Mouse (Mus musculus) hindbrain, embryonic 10.5 days (tissue): ENCODE measurements around the gene Dhdh. TPM values are rescaled to one million over a fixed set of nuclear protein-coding genes. Genes with fewer than 3 reads are reported as not detected.

Experiments
- DNase-seq: peaks from one replicate; pipeline ENCODE4 v3.0.0-alpha.2; 2017; ENCODE audit warnings: low spot score
- H3K27ac ChIP-seq: fragments of 300-500 bp; sonication (generic); 2 replicates; pipeline ENCODE4 v1.5.1; 2016; ENCODE audit warnings: mild to moderate bottlenecking, moderate library complexity
- H3K27me3 ChIP-seq: fragments of 300-500 bp; sonication (generic); 2 replicates; pipeline ENCODE4 v1.6.1; 2016; ENCODE audit warnings: mild to moderate bottlenecking; ENCODE audit not compliant: poor library complexity, insufficient read depth, severe bottlenecking
- H3K36me3 ChIP-seq: fragments of 300-500 bp; sonication (generic); 2 replicates; pipeline ENCODE4 v1.6.1; 2016; ENCODE audit warnings: mild to moderate bottlenecking, moderate library complexity
- H3K4me1 ChIP-seq: fragments of 300-500 bp; sonication (generic); replicated peaks from 2 replicates; pipeline ENCODE4 v1.6.1; 2016; ENCODE audit warnings: mild to moderate bottlenecking
- H3K4me3 ChIP-seq: fragments of 300-500 bp; sonication (generic); 2 replicates; pipeline ENCODE4 v1.5.1; 2016; ENCODE audit warnings: mild to moderate bottlenecking, moderate library complexity
- H3K9me3 ChIP-seq: fragments of 300-500 bp; sonication (generic); 2 replicates; pipeline ENCODE4 v1.6.1; 2016; ENCODE audit warnings: mild to moderate bottlenecking, moderate library complexity
- WGBS: fragments of 180-500 bp; shearing (Covaris S2); methylation state at CpG from one replicate; pipeline ENCODE4 v1.1.7; 2016; 5-methylcytosine and 5-hydroxymethylcytosine counted together
- polyA plus RNA-seq: library from polyadenylated mRNA; unstranded; fragments of >200 nt; fragmentation: Nextera tagmentation; extraction: Ambion mirVana; gene quantifications from 2 replicates; pipeline ENCODE4 v1.2.1, GENCODE M21; 2016

Gene Dhdh
- polyA plus RNA-seq, 1 experiment from 2014 or later: 4.8 TPM

DNA sequence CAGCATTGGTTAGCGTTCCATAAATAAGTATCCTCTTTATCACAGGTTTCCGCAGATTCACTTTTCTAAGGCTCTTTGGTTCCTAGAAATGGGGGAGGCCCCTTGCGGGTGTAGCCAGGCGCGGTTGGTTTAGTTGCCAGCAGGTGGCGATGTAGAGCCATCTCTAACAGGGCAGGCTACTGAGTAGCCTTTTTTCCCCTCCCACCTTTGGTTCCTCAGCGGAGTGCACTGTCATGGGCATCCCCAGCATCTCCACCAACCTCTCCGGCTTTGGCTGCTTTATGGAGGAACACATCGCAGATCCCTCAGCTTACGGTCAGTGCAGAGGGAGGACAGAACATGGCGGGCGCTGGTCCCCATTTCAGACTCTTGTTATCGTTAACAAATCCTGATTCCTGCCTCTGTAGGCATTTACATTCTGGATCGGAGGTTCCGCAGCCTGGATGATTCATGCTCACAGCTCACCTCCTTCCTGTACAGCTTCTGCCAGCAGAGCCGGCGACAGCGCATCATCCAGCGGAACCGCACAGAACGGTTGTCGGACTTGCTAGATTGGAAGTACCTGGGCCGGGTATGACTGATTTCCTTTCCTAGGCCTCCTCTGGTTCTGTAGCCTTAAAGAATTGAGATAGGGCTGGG lies 37.1 kb downstream of the Dhdh start:
- no peaks in the 10 kb centered on the region for H3K27me3 ChIP-seq
- no peak overlapping the region for H3K27ac ChIP-seq
- 53% methylated on average over 23 of the region's 23 CpGs for WGBS
- peak overlapping the region; percentile 4; the same call in 1 of the 2 replicates for H3K4me3 ChIP-seq
- peak; percentile 81 for DNase-seq
- H3K9me3 ChIP-seq: no peaks in the 10 kb centered on the region
- 0 out of 2 replicates have a peak, but pooled peaks cover 3% of the 10 kb centered on the region for H3K4me1 ChIP-seq
- H3K36me3 ChIP-seq: peaks cover 73% of the 10 kb centered on the region

DNA sequence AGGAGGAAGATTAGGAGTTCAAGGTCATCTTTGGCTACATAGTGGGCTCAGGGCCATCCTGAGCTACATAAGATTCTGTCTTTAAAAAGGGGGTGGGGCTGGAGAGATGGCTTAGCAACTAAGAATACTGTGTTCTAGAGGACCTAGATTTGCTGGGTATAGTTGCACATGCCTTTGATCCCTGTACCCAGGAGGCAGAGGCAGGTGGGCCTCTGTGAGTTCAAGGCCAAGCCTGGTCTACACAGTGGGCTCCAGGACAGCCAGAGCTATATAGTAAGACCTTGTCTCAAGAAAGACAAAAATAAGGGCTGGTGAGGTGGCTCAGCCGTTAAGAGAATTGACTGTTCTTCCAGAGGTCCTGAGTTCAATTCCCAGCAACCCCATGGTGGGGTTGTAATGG lies 38.6 kb downstream of the Dhdh start:
- Histone ChIP-seq H3K4me3 (no peak overlapping the region), H3K4me1 (0 out of 2 replicates have a peak, but pooled peaks cover 3% of the 10 kb centered on the region), H3K27ac (no peak overlapping the region), H3K36me3 (peaks cover 71% of the 10 kb centered on the region), H3K27me3 (no peaks in the 10 kb centered on the region), H3K9me3 (no peaks in the 10 kb centered on the region)
- 94% methylated on average over 1 of the region's 1 CpGs for WGBS
- DNase-seq: no peak

DNA sequence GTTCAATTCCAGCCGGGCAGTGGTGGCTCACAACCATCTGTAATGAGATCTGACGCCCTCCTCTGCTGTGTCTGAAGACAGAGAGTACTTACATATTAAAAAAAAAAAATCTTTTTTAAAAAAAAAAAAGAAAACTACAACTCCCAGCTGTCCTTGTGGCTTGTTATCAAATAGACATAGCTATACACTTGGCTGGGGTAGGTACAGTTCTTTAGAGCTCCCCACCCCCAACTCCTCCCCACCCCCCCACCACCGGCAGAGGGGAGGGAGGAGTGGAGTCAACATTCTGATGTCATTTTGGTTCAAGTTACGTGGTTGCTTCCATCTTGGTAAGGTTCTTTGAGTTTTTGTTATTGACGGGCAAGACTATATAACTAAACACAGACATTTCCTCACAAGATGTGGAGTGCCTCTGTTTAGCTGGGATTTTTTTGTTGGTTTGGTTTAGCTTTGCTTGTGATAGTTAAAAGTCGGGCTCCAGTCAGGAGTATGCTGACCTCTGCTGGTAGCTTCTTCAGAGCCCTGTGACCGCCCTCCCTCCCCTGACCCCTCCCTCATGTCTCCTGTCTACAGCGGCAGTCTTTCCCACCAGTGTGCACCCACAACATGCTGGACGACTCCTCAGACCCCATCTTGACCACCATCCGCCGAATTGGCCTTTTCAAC lies 41.1 kb downstream of the Dhdh start:
- 32% methylated on average over 11 of the region's 11 CpGs for WGBS
- peaks cover 73% of the 10 kb centered on the region for H3K36me3 ChIP-seq
- peak; percentile 32 for DNase-seq
- H3K9me3 ChIP-seq: no peaks in the 10 kb centered on the region
- no peak overlapping the region for H3K27ac ChIP-seq
- no peaks in the 10 kb centered on the region for H3K27me3 ChIP-seq
- H3K4me3 ChIP-seq: no peak overlapping the region
- 0 out of 2 replicates have a peak, but pooled peaks cover 3% of the 10 kb centered on the region for H3K4me1 ChIP-seq

DNA sequence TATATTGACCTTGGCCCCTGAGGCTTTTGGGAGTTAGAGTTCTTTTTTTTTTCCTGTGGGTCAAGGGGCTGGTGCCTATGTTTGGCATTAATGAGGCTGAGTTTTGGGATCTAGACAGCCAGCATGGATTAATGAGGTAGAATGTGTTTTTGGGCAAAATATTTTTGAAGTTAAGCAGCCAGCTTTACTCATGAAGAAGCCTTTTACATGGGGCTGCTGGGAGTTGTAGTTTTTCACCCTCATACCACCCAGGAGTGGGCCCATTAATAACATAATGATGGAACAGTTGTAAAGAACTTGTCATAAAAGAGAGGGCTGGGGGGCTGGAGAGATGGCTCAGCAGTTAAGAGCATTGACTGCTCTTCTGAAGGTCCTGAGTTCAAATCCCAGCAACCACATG lies 42.0 kb downstream of the Dhdh start:
- 0 out of 2 replicates have a peak, but pooled peaks cover 3% of the 10 kb centered on the region for H3K4me1 ChIP-seq
- no peak overlapping the region for H3K4me3 ChIP-seq
- no peak for DNase-seq
- peaks cover 71% of the 10 kb centered on the region for H3K36me3 ChIP-seq
- H3K27ac ChIP-seq: no peak overlapping the region
- H3K27me3 ChIP-seq: no peaks in the 10 kb centered on the region
- H3K9me3 ChIP-seq: no peaks in the 10 kb centered on the region

DNA sequence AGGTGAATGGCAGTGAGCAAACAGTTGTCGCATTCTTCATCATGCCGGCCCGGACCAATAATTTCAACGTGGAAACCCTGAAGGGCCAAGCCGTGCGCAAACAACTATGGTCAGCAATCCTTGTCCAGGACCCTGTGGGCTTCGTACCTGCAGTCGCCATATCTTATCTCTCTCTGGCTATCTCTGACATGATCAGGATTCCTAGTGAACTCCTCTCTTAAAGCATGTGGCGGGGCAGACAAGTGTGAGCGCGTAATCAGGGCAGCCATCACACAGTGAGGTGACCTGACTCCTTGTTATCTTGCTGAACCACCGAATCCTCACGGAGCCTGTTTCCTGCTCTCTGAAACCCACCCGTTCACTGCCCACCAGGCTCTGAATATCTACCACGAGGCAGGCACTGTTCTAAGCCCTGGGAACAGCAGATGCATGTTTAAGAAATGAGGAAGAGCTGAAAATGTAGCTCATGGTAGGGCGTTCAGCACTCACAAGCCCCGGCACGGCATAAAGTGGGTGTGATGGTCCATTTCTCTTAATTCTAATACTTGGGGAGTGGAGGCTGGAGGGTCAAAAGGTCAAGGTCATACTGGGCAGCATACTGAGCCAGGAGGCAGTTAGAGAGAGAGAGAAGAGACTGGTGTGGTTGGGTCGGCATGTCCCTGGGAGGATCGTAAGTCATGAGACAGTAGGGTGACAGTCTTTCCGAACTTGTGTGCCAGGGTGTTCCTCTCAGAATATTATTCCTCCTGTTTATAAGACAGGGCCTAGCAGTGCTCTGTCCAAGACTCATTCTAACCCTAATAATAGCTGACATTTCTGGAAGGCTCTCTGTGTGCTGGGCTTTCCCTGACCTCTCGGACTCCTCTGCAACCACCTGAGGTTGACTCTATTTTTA lies 44.8 kb downstream of the Dhdh start:
- Histone ChIP-seq H3K36me3 (peaks cover 81% of the 10 kb centered on the region), H3K4me3 (no peak overlapping the region), H3K27ac (no peak overlapping the region), H3K9me3 (no peaks in the 10 kb centered on the region), H3K27me3 (no peaks in the 10 kb centered on the region), H3K4me1 (0 out of 2 replicates have a peak, but pooled peaks cover 3% of the 10 kb centered on the region)
- 90% methylated on average over 22 of the region's 22 CpGs for WGBS
- no peak for DNase-seq

DNA sequence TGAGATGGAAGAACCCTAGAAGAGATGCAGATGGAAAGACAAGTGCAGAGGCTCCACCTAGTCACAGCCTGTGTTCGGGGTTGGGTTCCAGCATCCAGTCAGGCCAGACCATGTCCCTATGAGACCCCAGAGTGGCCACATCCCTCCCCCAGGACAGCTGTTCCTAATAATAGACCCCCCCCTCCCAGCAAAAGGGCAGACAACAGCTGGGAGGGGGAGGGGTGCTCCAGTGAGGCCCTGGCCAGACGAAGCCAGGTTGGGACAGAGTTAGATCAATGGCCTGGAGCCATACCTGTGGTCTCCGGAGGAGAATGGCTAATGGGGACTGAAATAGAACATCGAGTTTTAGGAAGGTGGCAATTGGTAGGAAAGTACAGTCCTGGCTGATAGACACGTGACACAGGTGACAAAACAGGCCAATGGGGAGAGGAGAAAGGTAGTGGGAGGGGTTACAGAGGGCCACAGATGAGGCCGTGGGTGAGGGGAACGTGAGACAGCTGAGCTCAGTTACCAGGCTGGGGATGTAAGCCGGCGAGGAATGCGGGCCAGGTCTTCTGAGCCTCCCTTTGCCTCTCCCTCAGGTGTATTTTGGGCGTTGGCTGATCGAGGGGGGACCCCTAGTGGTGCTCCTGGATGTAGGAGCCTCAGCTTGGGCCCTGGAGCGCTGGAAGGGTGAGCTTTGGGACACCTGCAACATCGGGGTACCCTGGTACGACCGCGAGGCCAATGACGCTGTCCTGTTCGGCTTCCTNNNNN lies 50.9 kb downstream of the Dhdh start, which contains the start of gene Ruvbl2:
TSS of gene Ruvbl2 (minus strand) at position 576 of the 756 bp plus-strand sequence.
- H3K4me1 ChIP-seq: peaks cover 44% of the 10 kb centered on the region
- WGBS: 21% methylated on average over 19 of the region's 19 CpGs
- H3K27ac ChIP-seq: peak within 1 kb of the TSS; percentile 24
- H3K4me3 ChIP-seq: peak within 1 kb of the TSS; percentile 32
- H3K36me3 ChIP-seq: peaks cover 35% of the 10 kb centered on the region
- no peaks in the 10 kb centered on the region for H3K27me3 ChIP-seq
- no peaks in the 10 kb centered on the region for H3K9me3 ChIP-seq
- DNase-seq: no peak

DNA sequence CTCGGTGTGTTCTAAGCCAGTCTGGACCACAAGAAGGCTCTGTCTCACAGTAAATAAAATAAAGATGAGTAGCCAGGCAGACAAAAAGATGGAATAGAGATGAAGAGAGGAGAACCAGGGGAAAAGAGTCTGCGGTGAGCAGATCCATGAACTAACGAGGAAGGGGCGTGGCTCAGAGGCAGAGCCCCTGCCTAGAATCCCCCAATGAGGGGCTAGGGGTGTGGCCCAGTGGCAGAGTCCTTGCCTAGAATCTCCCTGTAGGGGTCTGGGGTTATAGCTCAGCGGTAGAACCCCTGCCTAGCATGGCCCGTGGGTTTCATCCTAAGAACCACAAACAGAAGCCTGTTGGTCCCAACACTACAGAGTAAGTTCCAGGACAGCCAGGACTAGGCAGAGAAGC lies 51.6 kb downstream of the Dhdh start:
- H3K27me3 ChIP-seq: no peaks in the 10 kb centered on the region
- peaks cover 37% of the 10 kb centered on the region for H3K36me3 ChIP-seq
- H3K4me1 ChIP-seq: peaks cover 46% of the 10 kb centered on the region
- H3K9me3 ChIP-seq: no peaks in the 10 kb centered on the region
- peak overlapping the region; percentile 32 for H3K4me3 ChIP-seq
- 30% methylated on average over 6 of the region's 6 CpGs for WGBS
- H3K27ac ChIP-seq: no peak overlapping the region; the same call in 1 of the 2 replicates
- no peak for DNase-seq

DNA sequence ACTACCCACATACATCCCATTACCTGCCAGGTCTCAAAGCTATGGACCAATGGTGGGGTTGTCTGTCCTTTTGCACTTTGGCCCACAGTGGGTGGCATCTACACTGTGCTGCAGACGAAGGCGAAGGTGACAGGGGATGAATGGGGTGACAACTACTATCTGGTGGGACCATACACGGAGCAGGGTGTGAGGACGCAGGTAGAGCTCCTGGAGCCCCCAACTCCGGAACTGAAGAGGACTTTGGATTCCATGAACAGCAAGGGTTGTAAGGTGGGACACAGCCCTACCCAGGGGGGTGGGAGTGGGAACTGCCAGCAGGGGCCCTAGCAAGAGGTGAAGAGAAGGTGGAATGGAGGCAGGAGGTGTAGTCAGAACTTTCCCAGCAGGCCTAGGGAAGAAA lies 52.2 kb downstream of the Dhdh start:
- peak overlapping the region; percentile 83; the same call in 1 of the 2 replicates for H3K4me3 ChIP-seq
- H3K9me3 ChIP-seq: no peaks in the 10 kb centered on the region
- H3K36me3 ChIP-seq: peaks cover 37% of the 10 kb centered on the region
- H3K27me3 ChIP-seq: no peaks in the 10 kb centered on the region
- no peak overlapping the region; the same call in 1 of the 2 replicates for H3K27ac ChIP-seq
- no peak for DNase-seq
- WGBS: 92% methylated on average over 5 of the region's 5 CpGs
- peaks cover 46% of the 10 kb centered on the region for H3K4me1 ChIP-seq

DNA sequence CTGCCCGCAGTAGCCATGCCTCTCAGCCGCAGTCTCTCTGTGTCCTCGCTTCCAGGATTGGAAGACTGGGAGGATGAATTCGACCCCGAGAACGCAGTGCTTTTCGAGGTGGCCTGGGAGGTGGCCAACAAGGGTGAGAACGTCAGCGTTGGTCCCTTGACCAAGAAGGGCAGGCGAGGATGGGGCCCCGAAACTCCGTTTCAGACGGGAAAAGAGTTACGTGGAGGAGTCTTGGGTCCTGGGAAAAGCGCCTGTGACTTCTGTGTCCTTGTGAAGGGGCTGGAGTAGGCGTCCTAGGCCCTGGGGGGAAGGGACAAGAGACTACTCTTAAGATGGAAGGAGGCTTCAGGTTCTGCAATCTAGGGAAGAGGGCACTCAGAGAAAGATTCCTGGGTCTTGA lies 53.6 kb downstream of the Dhdh start:
- H3K27me3 ChIP-seq: no peaks in the 10 kb centered on the region
- H3K4me1 ChIP-seq: peaks cover 46% of the 10 kb centered on the region
- peak overlapping the region; percentile 94 for H3K27ac ChIP-seq
- no peaks in the 10 kb centered on the region for H3K9me3 ChIP-seq
- DNase-seq: no peak
- 4% methylated on average over 16 of the region's 16 CpGs for WGBS
- peak overlapping the region; percentile 83 for H3K4me3 ChIP-seq
- H3K36me3 ChIP-seq: peaks cover 37% of the 10 kb centered on the region

DNA sequence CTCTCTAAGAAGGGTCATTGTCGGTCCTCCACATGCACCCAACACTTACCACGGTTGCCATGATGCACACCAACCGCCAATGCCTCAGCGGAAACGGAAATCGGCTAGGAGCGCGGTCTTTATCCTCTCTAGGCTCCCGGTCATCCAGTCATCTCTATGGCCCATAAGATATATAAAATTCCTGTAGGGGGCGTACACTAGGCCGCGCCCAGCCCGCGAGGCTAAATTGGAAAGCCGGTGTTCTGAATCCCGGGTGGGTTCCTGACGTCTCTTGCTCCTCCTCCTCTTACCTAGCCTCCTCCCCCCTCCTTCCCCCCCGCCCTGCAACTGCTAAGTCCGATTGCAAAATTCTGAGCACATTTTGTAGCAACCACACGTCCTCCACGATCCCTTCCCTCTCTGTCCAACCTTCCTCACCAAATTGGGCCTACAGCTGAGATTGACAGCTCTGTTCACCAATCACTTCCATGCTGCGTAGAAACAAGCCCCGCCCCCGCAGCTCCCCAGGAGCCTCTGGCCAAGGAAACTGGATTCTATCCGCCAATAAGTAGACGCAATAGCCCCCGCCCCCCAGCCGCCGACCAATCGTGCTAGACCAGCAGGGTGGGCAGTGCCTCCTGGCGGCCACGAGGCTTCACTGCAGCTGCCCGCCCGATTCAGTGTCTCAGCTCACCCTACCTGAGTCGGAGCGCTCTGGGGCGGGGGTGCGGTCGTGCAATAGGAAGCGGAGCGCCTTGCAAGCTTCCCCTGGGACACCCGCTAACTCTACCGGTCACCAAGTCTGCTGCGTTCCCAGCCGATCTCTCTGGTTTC lies 54.2 kb downstream of the Dhdh start, which contains the start of gene Gys1:
TSS of gene Gys1 (plus strand) at position 642 of the 813 bp plus-strand sequence.
- no peaks in the 10 kb centered on the region for H3K27me3 ChIP-seq
- DNase-seq: peak; percentile 100
- peaks cover 37% of the 10 kb centered on the region for H3K36me3 ChIP-seq
- H3K4me3 ChIP-seq: peak within 1 kb of the TSS; percentile 83
- under 1% methylated on average over 45 of the region's 45 CpGs for WGBS
- H3K9me3 ChIP-seq: no peaks in the 10 kb centered on the region
- peaks cover 46% of the 10 kb centered on the region for H3K4me1 ChIP-seq
- H3K27ac ChIP-seq: peak within 1 kb of the TSS; percentile 94

DNA sequence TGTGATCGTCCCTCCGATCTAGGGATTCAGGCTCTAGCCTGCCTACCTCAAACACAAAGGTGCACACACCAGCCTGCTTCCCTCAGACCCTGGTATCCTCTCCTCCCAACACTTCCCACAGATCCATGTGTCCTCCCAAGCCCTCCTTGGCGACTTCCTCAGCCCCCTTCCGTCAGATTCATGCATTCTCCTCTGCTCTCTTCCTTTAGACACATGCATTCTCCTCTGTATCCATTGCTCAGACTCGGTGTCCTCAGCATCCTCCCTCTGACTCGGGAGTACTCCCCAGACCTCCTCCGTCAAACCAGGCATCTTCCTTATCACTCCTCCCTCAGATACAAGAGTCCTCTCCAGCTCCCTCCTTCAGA lies 54.8 kb downstream of the Dhdh start:
- Histone ChIP-seq H3K4me1 (peaks cover 46% of the 10 kb centered on the region), H3K4me3 (peak overlapping the region; percentile 83), H3K36me3 (peaks cover 40% of the 10 kb centered on the region), H3K27me3 (no peaks in the 10 kb centered on the region), H3K27ac (peak overlapping the region; percentile 94), H3K9me3 (no peaks in the 10 kb centered on the region)
- 2% methylated on average over 7 of the region's 7 CpGs for WGBS
- DNase-seq: no peak
